In the genomic region with DNA sequence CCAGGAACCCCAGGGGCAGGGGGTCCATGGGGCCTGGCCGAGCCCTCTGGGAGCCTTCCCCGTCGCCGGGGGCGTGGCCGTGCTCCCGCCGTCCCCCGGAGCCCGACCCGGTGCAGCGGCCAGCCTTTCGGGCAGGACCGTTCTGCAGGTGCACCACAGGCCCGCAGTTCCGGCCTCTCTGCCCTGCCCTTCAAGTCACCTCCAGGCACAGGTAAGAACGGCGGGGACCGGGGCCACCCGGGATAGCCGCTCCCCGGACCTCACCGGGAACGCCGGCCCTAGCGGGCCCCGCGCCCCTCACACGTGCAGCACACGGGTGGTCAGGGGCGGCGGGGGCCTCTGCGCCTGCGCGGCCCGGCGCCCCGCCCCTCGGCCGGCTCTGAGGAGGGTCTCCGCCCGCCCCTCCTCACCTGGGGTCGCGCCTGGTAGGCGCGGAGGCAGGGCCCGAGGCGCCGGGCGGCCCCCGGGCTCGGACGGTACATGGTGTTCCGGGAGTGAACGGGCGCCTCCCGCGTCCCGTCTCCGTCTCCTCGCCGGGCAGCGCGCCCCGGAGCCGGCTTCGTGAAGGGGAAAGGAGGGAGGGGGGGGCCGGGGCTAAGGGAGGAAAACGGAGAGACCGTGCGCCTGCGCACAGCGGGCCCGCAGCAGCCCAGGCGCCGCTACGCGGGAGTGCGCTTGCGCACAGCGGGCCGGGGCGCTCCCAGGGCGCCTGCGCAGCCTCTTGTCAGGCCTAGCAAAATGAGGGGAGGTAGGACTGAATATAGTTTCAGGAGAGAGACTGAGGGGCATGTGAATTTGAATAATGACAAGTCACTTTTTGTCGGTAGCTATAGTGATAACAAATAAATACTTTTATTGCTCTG, we compare ENCODE assay signal across 8 mouse cellular contexts. TPM values are rescaled to one million over a fixed set of nuclear protein-coding genes. Genes with fewer than 3 reads are reported as not detected.
DNase-seq lines count a peak whose midpoint lies in the region; ATAC-seq and TF ChIP-seq lines count a peak whose summit lies in the region.

Gene 2310061I04Rik (minus strand): TSS at position 651 of the 863 bp plus-strand sequence.

- peak; percentile 95 for ATAC-seq in lung, embryonic 16.5 days (ENCODE audit: low read depth)

- H3K9me3 ChIP-seq in hindbrain, embryonic 10.5 days, result no peaks in the 10 kb centered on the region
- no peaks in the 10 kb centered on the region for H3K9me3 ChIP-seq in lung, embryonic 16.5 days (ENCODE audit: control insufficient read depth, low read length)

- H3K9ac ChIP-seq in lung, embryonic 16.5 days (ENCODE audit: low read length), result peak within 1 kb of the TSS; percentile 80

- H3K4me3 ChIP-seq in hindbrain, embryonic 10.5 days, result peak within 1 kb of the TSS; percentile 91
- H3K4me3 ChIP-seq in lung, embryonic 16.5 days (ENCODE audit: low read length), result peak within 1 kb of the TSS; percentile 87
- H3K4me3 ChIP-seq in thymus, adult 2 months (ENCODE audit: control insufficient read depth, insufficient read depth, low read length), result peak within 1 kb of the TSS; percentile 98

- H3K4me1 ChIP-seq in hindbrain, embryonic 10.5 days (replicated peaks), result peaks cover 31% of the 10 kb centered on the region
- peaks cover 6% of the 10 kb centered on the region; the same call in 1 of the 2 replicates for H3K4me1 ChIP-seq in lung, embryonic 16.5 days (replicated peaks; ENCODE audit: control insufficient read depth, insufficient read depth, low read length)
- peaks cover 14% of the 10 kb centered on the region for H3K4me1 ChIP-seq in thymus, adult 2 months (replicated peaks; ENCODE audit: control insufficient read depth, insufficient read depth, low read length)

- WGBS in hindbrain, embryonic 10.5 days, result under 1% methylated on average over 86 of the region's 86 CpGs
- 1% methylated on average over 61 of the region's 86 CpGs for WGBS in lung, embryonic 16.5 days
- WGBS in thymus, adult 2 months, result under 1% methylated on average over 86 of the region's 86 CpGs

- 0 out of 2 replicates have a peak, but pooled peaks have one; percentile 25 for TF ChIP-seq CTCF in thymus, adult 2 months (IDR thresholded peaks at IDR 0.05; ENCODE audit: borderline replicate concordance, control insufficient read depth, extremely low read depth, insufficient read depth, low read length, poor library complexity)

- H3K27ac ChIP-seq in hindbrain, embryonic 10.5 days, result peak within 1 kb of the TSS; percentile 98
- peak within 1 kb of the TSS; percentile 83 for H3K27ac ChIP-seq in lung, embryonic 16.5 days (ENCODE audit: low read length)
- peak within 1 kb of the TSS; percentile 62 for H3K27ac ChIP-seq in thymus, adult 2 months (ENCODE audit: control insufficient read depth, insufficient read depth, low read length)

- DNase-seq in Muller cell, postnatal 12 days (ENCODE audit: inconsistent ontology term), result peak; percentile 96
- peak; percentile 95 for DNase-seq in cerebellum, adult 9-11 months
- peak; percentile 79 to 93 for DNase-seq in frontal cortex, adult 2 months (ENCODE audit: extremely low spot score in 1 of 2, low spot score in 1 of 2)
- peak; percentile 91 for DNase-seq in hindbrain, embryonic 10.5 days (ENCODE audit: low spot score)
- DNase-seq in layer of hippocampus, adult 9-10 months (ENCODE audit: low spot score), result peak; percentile 60
- DNase-seq in ovary, adult 18-20 months (ENCODE audit: low spot score), result peak; percentile 89
- peak; percentile 91 for DNase-seq in thymus, adult 2 months

- TF ChIP-seq POLR2A in thymus, adult 2 months (IDR thresholded peaks at IDR 0.05; ENCODE audit: control insufficient read depth, extremely low read depth, insufficient read depth, low read length, poor library complexity), result peak; percentile 41; the same call in 1 of the 2 replicates

- peak within 1 kb of the TSS; percentile 98 for H3K4me2 ChIP-seq in lung, embryonic 16.5 days (ENCODE audit: low read depth, low read length)

- peaks cover 80% of the 10 kb centered on the region for H3K36me3 ChIP-seq in hindbrain, embryonic 10.5 days
- peaks cover 15% of the 10 kb centered on the region for H3K36me3 ChIP-seq in lung, embryonic 16.5 days (ENCODE audit: control insufficient read depth, insufficient read depth, low read length)
- peaks cover 14% of the 10 kb centered on the region for H3K36me3 ChIP-seq in thymus, adult 2 months (ENCODE audit: control insufficient read depth, insufficient read depth, low read length)

- H3K27me3 ChIP-seq in hindbrain, embryonic 10.5 days (ENCODE audit: insufficient read depth, poor library complexity, severe bottlenecking), result no peaks in the 10 kb centered on the region
- no peaks in the 10 kb centered on the region for H3K27me3 ChIP-seq in lung, embryonic 16.5 days (ENCODE audit: control insufficient read depth, insufficient read depth, low read depth, low read length)
- H3K27me3 ChIP-seq in thymus, adult 2 months (ENCODE audit: control insufficient read depth, insufficient read depth, low read length), result no peaks in the 10 kb centered on the region

RNA-seq across cellular contexts. Expression of gene 2310061I04Rik, which starts in this region (rescaled TPM):
- polyA plus RNA-seq in frontal cortex, adult 2 months (2012; rRNA removed), result 107 and 119 TPM in 2 replicates
- 27.7 and 29.7 TPM in 2 replicates for polyA plus RNA-seq in hindbrain, embryonic 10.5 days (2016; fragmentation: Nextera tagmentation; extraction: Ambion mirVana)
- polyA plus RNA-seq in lung, embryonic 16.5 days (2015; fragmentation: Nextera tagmentation; extraction: Ambion mirVana), result 15.6 TPM in 2 replicates
- 73.4 and 86.8 TPM in 2 replicates for polyA plus RNA-seq in thymus, adult 2 months (2012; rRNA removed)

Comparison
In these comparisons a context has a peak if more than half of its experiments do, and no peak if none do; other contexts are left out.
1. Peak in every context shown above with its lines: DNase-seq, ATAC-seq, H3K4me3 ChIP-seq and H3K27ac ChIP-seq.